Mouse (Mus musculus): Measurements from ENCODE around the gene Arpc4. TPM values are rescaled to one million over a fixed set of nuclear protein-coding genes. Genes with fewer than 3 reads are reported as not detected.

Arpc4 gene
- polyA plus RNA-seq, 1 experiment from 2014 or later: 265 TPM

GRCm38 (mm10) chr6:113392015-113392386 is 14.1 kb downstream of the Arpc4 start:
- Histone ChIP-seq H3K27me3 (replicated peaks; ENCODE audit: control insufficient read depth, insufficient read depth, low read length) (no peaks in the 10 kb centered on the region), H3K36me3 (ENCODE audit: control insufficient read depth, insufficient read depth, low read length) (peaks cover 38% of the 10 kb centered on the region), H3K9me3 (replicated peaks; ENCODE audit: control insufficient read depth, low read length) (no peaks in the 10 kb centered on the region), H3K9ac (ENCODE audit: low read length) (peak overlapping the region; percentile 74), H3K4me1 (ENCODE audit: control insufficient read depth, insufficient read depth, low read length) (peaks cover 6% of the 10 kb centered on the region; the same call in 1 of the 2 replicates), H3K4me3 (ENCODE audit: low read depth, low read length) (peak overlapping the region; percentile 41), H3K4me2 (ENCODE audit: low read length) (peak overlapping the region; percentile 76), H3K27ac (ENCODE audit: low read depth, low read length) (peak overlapping the region; percentile 71; the same call in 1 of the 2 replicates)
- DNase-seq (ENCODE audit: low spot score): no peak
- WGBS: 25% methylated on average over 10 of the region's 10 CpGs
- ATAC-seq: no peak; the same call in 1 of the 2 replicates

- Histone ChIP-seq H3K4me3 (ENCODE audit: low read depth, low read length) (peak overlapping the region; percentile 41), H3K4me1 (ENCODE audit: control insufficient read depth, insufficient read depth, low read length) (peaks cover 6% of the 10 kb centered on the region; the same call in 1 of the 2 replicates), H3K9ac (ENCODE audit: low read length) (peak overlapping the region; percentile 74), H3K36me3 (ENCODE audit: control insufficient read depth, insufficient read depth, low read length) (peaks cover 33% of the 10 kb centered on the region), H3K27me3 (replicated peaks; ENCODE audit: control insufficient read depth, insufficient read depth, low read length) (no peaks in the 10 kb centered on the region), H3K9me3 (replicated peaks; ENCODE audit: control insufficient read depth, low read length) (no peaks in the 10 kb centered on the region), H3K4me2 (ENCODE audit: low read length) (peak overlapping the region; percentile 76), H3K27ac (ENCODE audit: low read depth, low read length) (peak overlapping the region; percentile 71; the same call in 1 of the 2 replicates)
- WGBS: 1% methylated on average over 46 of the region's 51 CpGs
- peak; percentile 92 for ATAC-seq
- peak; percentile 73 for DNase-seq (ENCODE audit: low spot score)
Measured at GRCm38 (mm10) chr6:113392387-113393071, 14.6 kb downstream of the Arpc4 start.

GRCm38 (mm10) chr6:113393951-113394350 is 16.0 kb downstream of the Arpc4 start:
- Histone ChIP-seq H3K4me3 (ENCODE audit: low read depth, low read length) (no peak overlapping the region), H3K4me2 (ENCODE audit: low read length) (no peak overlapping the region), H3K9ac (ENCODE audit: low read length) (no peak overlapping the region), H3K27me3 (replicated peaks; ENCODE audit: control insufficient read depth, insufficient read depth, low read length) (no peaks in the 10 kb centered on the region), H3K4me1 (ENCODE audit: control insufficient read depth, insufficient read depth, low read length) (peaks cover 6% of the 10 kb centered on the region; the same call in 1 of the 2 replicates), H3K9me3 (replicated peaks; ENCODE audit: control insufficient read depth, low read length) (no peaks in the 10 kb centered on the region), H3K27ac (ENCODE audit: low read depth, low read length) (no peak overlapping the region), H3K36me3 (ENCODE audit: control insufficient read depth, insufficient read depth, low read length) (peaks cover 24% of the 10 kb centered on the region)
- no peak for ATAC-seq
- no peak for DNase-seq (ENCODE audit: low spot score)
- 89% methylated on average over 6 of the region's 6 CpGs for WGBS

- H3K36me3 ChIP-seq (ENCODE audit: control insufficient read depth, insufficient read depth, low read length): peaks cover 16% of the 10 kb centered on the region
- H3K4me2 ChIP-seq (ENCODE audit: low read length): no peak overlapping the region
- H3K4me3 ChIP-seq (ENCODE audit: low read depth, low read length): no peak overlapping the region
- ATAC-seq (no peak), DNase-seq (ENCODE audit: low spot score) (no peak)
- no peaks in the 10 kb centered on the region for H3K27me3 ChIP-seq (replicated peaks; ENCODE audit: control insufficient read depth, insufficient read depth, low read length)
- H3K9me3 ChIP-seq (replicated peaks; ENCODE audit: control insufficient read depth, low read length): no peaks in the 10 kb centered on the region
- H3K27ac ChIP-seq (ENCODE audit: low read depth, low read length): no peak overlapping the region
- peaks cover 6% of the 10 kb centered on the region; the same call in 1 of the 2 replicates for H3K4me1 ChIP-seq (ENCODE audit: control insufficient read depth, insufficient read depth, low read length)
- 93% methylated on average over 11 of the region's 11 CpGs for WGBS
- no peak overlapping the region for H3K9ac ChIP-seq (ENCODE audit: low read length)
Measured at GRCm38 (mm10) chr6:113394811-113395210, 16.9 kb downstream of the Arpc4 start.

- Histone ChIP-seq H3K9ac (ENCODE audit: low read length) (no peak overlapping the region), H3K4me3 (ENCODE audit: low read depth, low read length) (no peak overlapping the region), H3K27me3 (replicated peaks; ENCODE audit: control insufficient read depth, insufficient read depth, low read length) (no peaks in the 10 kb centered on the region), H3K4me2 (ENCODE audit: low read length) (no peak overlapping the region), H3K9me3 (replicated peaks; ENCODE audit: control insufficient read depth, low read length) (no peaks in the 10 kb centered on the region), H3K4me1 (ENCODE audit: control insufficient read depth, insufficient read depth, low read length) (peaks cover 6% of the 10 kb centered on the region; the same call in 1 of the 2 replicates), H3K36me3 (ENCODE audit: control insufficient read depth, insufficient read depth, low read length) (peaks cover 9% of the 10 kb centered on the region), H3K27ac (ENCODE audit: low read depth, low read length) (no peak overlapping the region)
- ATAC-seq: no peak
- 95% methylated on average over 6 of the region's 6 CpGs for WGBS
- no peak for DNase-seq (ENCODE audit: low spot score)
Measured at GRCm38 (mm10) chr6:113395501-113395900, 17.6 kb downstream of the Arpc4 start.

GRCm38 (mm10) chr6:113396270-113397030 is 18.5 kb downstream of the Arpc4 start:
- ATAC-seq (no peak), DNase-seq (ENCODE audit: low spot score) (no peak)
- no peak overlapping the region for H3K4me3 ChIP-seq (ENCODE audit: low read depth, low read length)
- peaks cover 6% of the 10 kb centered on the region; the same call in 1 of the 2 replicates for H3K4me1 ChIP-seq (ENCODE audit: control insufficient read depth, insufficient read depth, low read length)
- no peak overlapping the region for H3K4me2 ChIP-seq (ENCODE audit: low read length)
- H3K27ac ChIP-seq (ENCODE audit: low read depth, low read length): no peak overlapping the region
- peaks cover 6% of the 10 kb centered on the region; the same call in 1 of the 2 replicates for H3K36me3 ChIP-seq (ENCODE audit: control insufficient read depth, insufficient read depth, low read length)
- WGBS: 83% methylated on average over 10 of the region's 10 CpGs
- H3K27me3 ChIP-seq (replicated peaks; ENCODE audit: control insufficient read depth, insufficient read depth, low read length): no peaks in the 10 kb centered on the region
- H3K9ac ChIP-seq (ENCODE audit: low read length): no peak overlapping the region
- no peaks in the 10 kb centered on the region for H3K9me3 ChIP-seq (replicated peaks; ENCODE audit: control insufficient read depth, low read length)

- WGBS: 92% methylated on average over 13 of the region's 13 CpGs
- no peak for DNase-seq (ENCODE audit: low spot score)
- no peaks in the 10 kb centered on the region for H3K27me3 ChIP-seq (replicated peaks; ENCODE audit: control insufficient read depth, insufficient read depth, low read length)
- no peak overlapping the region for H3K27ac ChIP-seq (ENCODE audit: low read depth, low read length)
- no peak overlapping the region for H3K4me3 ChIP-seq (ENCODE audit: low read depth, low read length)
- no peak overlapping the region for H3K9ac ChIP-seq (ENCODE audit: low read length)
- no peaks in the 10 kb centered on the region for H3K9me3 ChIP-seq (replicated peaks; ENCODE audit: control insufficient read depth, low read length)
- H3K36me3 ChIP-seq (ENCODE audit: control insufficient read depth, insufficient read depth, low read length): peaks cover 9% of the 10 kb centered on the region; the same call in 1 of the 2 replicates
- no peak for ATAC-seq
- no peak overlapping the region for H3K4me2 ChIP-seq (ENCODE audit: low read length)
- H3K4me1 ChIP-seq (ENCODE audit: control insufficient read depth, insufficient read depth, low read length): no peaks in the 10 kb centered on the region
Measured at GRCm38 (mm10) chr6:113402094-113402493, 24.2 kb downstream of the Arpc4 start.

- no peaks in the 10 kb centered on the region for H3K9me3 ChIP-seq (replicated peaks; ENCODE audit: control insufficient read depth, low read length)
- H3K27ac ChIP-seq (ENCODE audit: low read depth, low read length): no peak overlapping the region
- no peak for ATAC-seq
- H3K4me2 ChIP-seq (ENCODE audit: low read length): no peak overlapping the region
- H3K9ac ChIP-seq (ENCODE audit: low read length): no peak overlapping the region
- no peaks in the 10 kb centered on the region for H3K4me1 ChIP-seq (ENCODE audit: control insufficient read depth, insufficient read depth, low read length)
- 0 out of 2 replicates have a peak, but pooled peaks cover 7% of the 10 kb centered on the region for H3K36me3 ChIP-seq (ENCODE audit: control insufficient read depth, insufficient read depth, low read length)
- H3K4me3 ChIP-seq (ENCODE audit: low read depth, low read length): no peak overlapping the region
- no peak for DNase-seq (ENCODE audit: low spot score)
- WGBS: 81% methylated on average over 12 of the region's 12 CpGs
- H3K27me3 ChIP-seq (replicated peaks; ENCODE audit: control insufficient read depth, insufficient read depth, low read length): no peaks in the 10 kb centered on the region
Measured at GRCm38 (mm10) chr6:113404649-113405448, 26.9 kb downstream of the Arpc4 start.

Data from forebrain, embryonic 14.5 days (tissue).